Mouse (Mus musculus): ENCODE data around the gene Irx6. TPM values are rescaled to one million over a fixed set of nuclear protein-coding genes. Genes with fewer than 3 reads are reported as not detected.
A peak's percentile ranks its signal among the peaks of the same experiment; 100 is the strongest.

The Irx6 gene
- total RNA-seq (2014; rRNA removed) (not detected in 2 replicates), polyA plus RNA-seq (2012; rRNA removed) (not detected in 2 replicates)

- Histone ChIP-seq H3K79me2 (ENCODE audit: control insufficient read depth, insufficient read depth, low read length) (no peaks in the 10 kb centered on the region), H3K27ac (replicated peaks; ENCODE audit: insufficient read depth, low read depth, low read length) (no peak within 1 kb of the TSS), H3K9ac (ENCODE audit: low read depth, low read length) (no peak within 1 kb of the TSS), H3K36me3 (ENCODE audit: control insufficient read depth, insufficient read depth, low read length) (no peaks in the 10 kb centered on the region), H3K4me3 (ENCODE audit: insufficient read depth, low read depth, low read length) (no peak within 1 kb of the TSS), H3K4me1 (ENCODE audit: control insufficient read depth, insufficient read depth, low read length) (no peaks in the 10 kb centered on the region), H3K27me3 (ENCODE audit: control insufficient read depth, insufficient read depth, low read length) (peaks cover 6% of the 10 kb centered on the region; the same call in 1 of the 2 replicates)
- no peak for TF ChIP-seq POLR2A (IDR thresholded peaks at IDR 0.05; ENCODE audit: extremely low read depth, insufficient read depth, low read length)
- TF ChIP-seq CTCF (IDR thresholded peaks at IDR 0.05; ENCODE audit: low read depth, low read length) = no peak
- WGBS = 2% methylated on average over 60 of the region's 62 CpGs
- DNase-seq (ENCODE audit: extremely low read depth, low read depth, low spot score) = no peak
Measured at GRCm38 (mm10) chr8:92674244-92675128, at the start of gene Irx6. TSS of gene Irx6 (plus strand) at chr8:92674288.

DNA sequence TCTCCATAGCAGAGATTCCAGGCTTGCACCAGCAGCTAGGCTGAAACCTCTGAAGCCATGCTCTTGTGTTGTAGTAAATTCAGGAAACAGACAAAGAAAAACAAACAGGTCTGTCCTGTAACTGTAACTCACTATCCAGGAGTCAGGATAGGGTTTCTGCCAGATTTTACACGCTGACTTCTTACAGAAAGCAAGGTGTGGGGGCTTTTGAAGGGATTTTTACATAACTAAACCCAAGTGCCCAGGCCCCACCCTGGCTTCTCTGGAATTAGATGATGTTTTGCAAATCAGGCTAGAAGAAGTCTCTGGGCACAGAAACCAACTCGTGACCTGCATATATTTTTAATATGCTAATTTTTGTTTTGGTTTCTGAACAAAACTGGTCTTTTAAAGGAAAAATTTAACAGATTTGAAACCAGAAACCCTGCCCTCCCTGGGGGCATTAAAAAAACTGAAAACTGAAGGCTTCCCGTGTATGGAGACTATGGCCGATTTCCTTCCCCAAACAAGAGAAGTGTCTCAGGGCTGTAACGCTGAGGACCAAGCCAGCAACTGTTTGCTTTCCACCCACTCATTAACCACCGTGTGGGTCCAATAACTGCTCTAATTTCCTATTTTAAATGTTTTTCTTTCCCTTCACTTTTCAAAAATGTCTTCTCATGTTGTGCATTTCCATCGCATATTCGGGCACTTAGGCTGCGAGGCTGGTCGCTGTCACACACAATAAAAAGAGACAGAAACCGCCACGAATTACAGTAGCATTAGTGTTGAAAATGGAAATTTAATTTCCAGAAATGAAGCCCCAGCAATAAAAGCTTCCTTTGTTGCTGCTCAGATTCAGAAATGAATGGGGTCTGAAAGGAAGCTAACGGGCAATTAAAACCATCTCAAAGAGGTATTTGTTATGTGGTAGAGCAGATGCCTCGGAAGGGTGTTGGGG is 45.1 kb upstream of the Irx6 start:
- H3K4me1 ChIP-seq (ENCODE audit: control insufficient read depth, insufficient read depth, low read length) = no peaks in the 10 kb centered on the region
- H3K79me2 ChIP-seq (ENCODE audit: control insufficient read depth, insufficient read depth, low read length) = no peaks in the 10 kb centered on the region
- no peaks in the 10 kb centered on the region for H3K27me3 ChIP-seq (ENCODE audit: control insufficient read depth, insufficient read depth, low read length)
- WGBS = 73% methylated on average over 14 of the region's 14 CpGs
- no peak overlapping the region for H3K9ac ChIP-seq (ENCODE audit: low read depth, low read length)
- H3K4me3 ChIP-seq (ENCODE audit: insufficient read depth, low read depth, low read length) = no peak overlapping the region
- H3K27ac ChIP-seq (replicated peaks; ENCODE audit: insufficient read depth, low read depth, low read length) = no peak overlapping the region
- TF ChIP-seq POLR2A (IDR thresholded peaks at IDR 0.05; ENCODE audit: extremely low read depth, insufficient read depth, low read length) (no peak), CTCF (IDR thresholded peaks at IDR 0.05; ENCODE audit: low read depth, low read length) (no peak)
- DNase-seq (ENCODE audit: extremely low read depth, low read depth, low spot score) = no peak
- no peaks in the 10 kb centered on the region for H3K36me3 ChIP-seq (ENCODE audit: control insufficient read depth, insufficient read depth, low read length)

DNA sequence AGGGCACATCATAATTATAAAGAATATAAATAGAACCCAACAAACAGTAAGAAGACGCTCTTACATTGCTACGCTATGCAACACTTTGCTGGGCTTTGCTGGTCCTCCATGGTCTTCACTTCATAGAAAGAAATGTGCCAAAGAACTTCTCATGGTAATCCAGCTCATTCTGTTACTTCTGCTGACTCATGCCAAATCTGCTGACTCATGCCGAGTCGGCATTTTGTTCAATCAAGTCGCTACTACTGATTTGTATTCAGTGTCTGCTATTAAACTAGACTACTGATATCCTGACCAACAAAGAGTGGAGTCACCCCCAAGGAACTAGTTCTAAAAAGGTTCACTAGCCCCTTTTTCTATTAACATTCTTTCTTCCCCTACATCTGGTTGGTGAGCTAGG is 40.9 kb upstream of the Irx6 start:
- Histone ChIP-seq H3K79me2 (ENCODE audit: control insufficient read depth, insufficient read depth, low read length) (no peaks in the 10 kb centered on the region), H3K4me3 (ENCODE audit: insufficient read depth, low read depth, low read length) (no peak overlapping the region), H3K4me1 (ENCODE audit: control insufficient read depth, insufficient read depth, low read length) (no peaks in the 10 kb centered on the region), H3K36me3 (ENCODE audit: control insufficient read depth, insufficient read depth, low read length) (no peaks in the 10 kb centered on the region), H3K9ac (ENCODE audit: low read depth, low read length) (no peak overlapping the region), H3K27me3 (ENCODE audit: control insufficient read depth, insufficient read depth, low read length) (no peaks in the 10 kb centered on the region), H3K27ac (replicated peaks; ENCODE audit: insufficient read depth, low read depth, low read length) (no peak overlapping the region)
- 95% methylated on average over 5 of the region's 5 CpGs for WGBS
- no peak for DNase-seq (ENCODE audit: extremely low read depth, low read depth, low spot score)
- TF ChIP-seq CTCF (IDR thresholded peaks at IDR 0.05; ENCODE audit: low read depth, low read length) (no peak), POLR2A (IDR thresholded peaks at IDR 0.05; ENCODE audit: extremely low read depth, insufficient read depth, low read length) (no peak)

- Histone ChIP-seq H3K79me2 (ENCODE audit: control insufficient read depth, insufficient read depth, low read length) (no peaks in the 10 kb centered on the region), H3K9ac (ENCODE audit: low read depth, low read length) (no peak overlapping the region), H3K4me1 (ENCODE audit: control insufficient read depth, insufficient read depth, low read length) (no peaks in the 10 kb centered on the region), H3K27ac (replicated peaks; ENCODE audit: insufficient read depth, low read depth, low read length) (no peak overlapping the region), H3K36me3 (ENCODE audit: control insufficient read depth, insufficient read depth, low read length) (no peaks in the 10 kb centered on the region), H3K27me3 (ENCODE audit: control insufficient read depth, insufficient read depth, low read length) (no peaks in the 10 kb centered on the region), H3K4me3 (ENCODE audit: insufficient read depth, low read depth, low read length) (no peak overlapping the region)
- TF ChIP-seq POLR2A (IDR thresholded peaks at IDR 0.05; ENCODE audit: extremely low read depth, insufficient read depth, low read length) (no peak), CTCF (IDR thresholded peaks at IDR 0.05; ENCODE audit: low read depth, low read length) (no peak)
- no peak for DNase-seq (ENCODE audit: extremely low read depth, low read depth, low spot score)
- 85% methylated on average over 8 of the region's 8 CpGs for WGBS
Measured at GRCm38 (mm10) chr8:92640820-92641219, 33.3 kb upstream of the Irx6 start.

DNA sequence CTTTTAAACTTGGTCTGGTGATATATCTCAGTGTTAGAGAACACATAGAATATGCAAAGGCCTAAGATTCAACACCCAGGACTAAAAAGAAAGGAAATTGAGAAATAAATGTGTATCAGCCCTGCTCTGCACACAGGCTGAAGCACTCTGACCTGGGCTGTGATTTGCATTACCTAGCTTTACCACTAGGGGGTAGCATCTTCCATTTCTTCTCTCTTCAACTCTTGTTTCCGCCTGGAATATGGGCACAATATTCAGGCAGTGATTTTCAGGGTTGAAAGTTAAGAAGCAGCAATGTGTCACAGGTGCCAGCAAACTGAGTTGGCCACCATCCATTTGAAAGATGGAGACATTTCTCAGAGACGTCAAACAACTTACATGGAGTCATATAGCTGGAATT is 27.5 kb upstream of the Irx6 start:
- no peaks in the 10 kb centered on the region for H3K27me3 ChIP-seq (ENCODE audit: control insufficient read depth, insufficient read depth, low read length)
- no peaks in the 10 kb centered on the region for H3K4me1 ChIP-seq (ENCODE audit: control insufficient read depth, insufficient read depth, low read length)
- no peaks in the 10 kb centered on the region for H3K79me2 ChIP-seq (ENCODE audit: control insufficient read depth, insufficient read depth, low read length)
- no peak overlapping the region for H3K4me3 ChIP-seq (ENCODE audit: insufficient read depth, low read depth, low read length)
- H3K27ac ChIP-seq (replicated peaks; ENCODE audit: insufficient read depth, low read depth, low read length) = no peak overlapping the region
- 61% methylated on average over 2 of the region's 2 CpGs for WGBS
- DNase-seq (ENCODE audit: extremely low read depth, low read depth, low spot score) = peak; percentile 20
- no peak overlapping the region for H3K9ac ChIP-seq (ENCODE audit: low read depth, low read length)
- TF ChIP-seq CTCF (IDR thresholded peaks at IDR 0.05; ENCODE audit: low read depth, low read length) (peak; percentile 39; the same call in 1 of the 2 replicates), POLR2A (IDR thresholded peaks at IDR 0.05; ENCODE audit: extremely low read depth, insufficient read depth, low read length) (no peak)
- H3K36me3 ChIP-seq (ENCODE audit: control insufficient read depth, insufficient read depth, low read length) = no peaks in the 10 kb centered on the region
